Mouse (Mus musculus): ENCODE data around the gene Grk1. TPM values are rescaled to one million over a fixed set of nuclear protein-coding genes. Genes with fewer than 3 reads are reported as not detected.

The Grk1 gene
- total RNA-seq, 2 experiments from 2014 or later: 0.02 to 0.05 TPM

DNA sequence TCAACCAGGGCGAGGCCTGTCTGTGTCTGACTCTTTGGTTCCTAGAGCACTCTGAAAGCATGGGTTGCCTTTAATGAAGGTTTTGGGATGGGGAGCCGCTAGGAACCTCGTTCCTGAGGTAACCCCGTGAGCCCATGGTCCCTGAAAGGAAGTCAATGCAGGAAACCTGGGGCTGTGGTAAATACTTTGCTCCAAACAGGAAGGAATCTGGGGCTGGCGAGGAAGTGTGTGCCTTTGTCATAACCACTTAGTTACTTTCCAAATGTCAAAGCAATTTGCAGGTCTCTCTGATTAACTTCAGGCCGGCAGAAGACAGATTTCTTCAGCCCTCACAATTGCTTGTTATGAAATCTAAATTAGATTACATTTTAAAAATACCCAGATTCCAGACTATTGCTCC lies 22.5 kb downstream of the Grk1 start:
- intact Hi-C loops (cut with DNase I): no loop called here
- DNase-seq: no peak

DNA sequence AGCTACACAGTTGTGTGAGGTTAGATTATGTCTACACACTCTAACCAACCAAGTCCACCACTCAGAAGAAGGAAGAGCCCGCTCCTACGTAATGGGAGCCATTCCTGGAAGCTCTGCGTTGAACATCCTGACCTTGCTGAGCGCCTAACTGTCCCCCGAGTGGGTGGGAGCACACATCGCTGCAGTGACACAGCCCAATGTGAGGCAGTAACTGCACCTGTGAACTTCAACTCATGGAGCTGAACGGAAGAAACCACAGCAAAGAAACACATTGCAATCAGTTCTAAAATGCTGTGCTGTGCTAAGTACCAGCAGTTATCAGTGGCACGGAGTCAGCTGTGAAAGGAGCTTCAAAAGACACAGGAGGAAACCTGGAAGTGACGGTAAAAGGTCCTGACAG lies 23.3 kb downstream of the Grk1 start:
- DNase-seq: no peak
- intact Hi-C loops (cut with DNase I): no loop called here

DNA sequence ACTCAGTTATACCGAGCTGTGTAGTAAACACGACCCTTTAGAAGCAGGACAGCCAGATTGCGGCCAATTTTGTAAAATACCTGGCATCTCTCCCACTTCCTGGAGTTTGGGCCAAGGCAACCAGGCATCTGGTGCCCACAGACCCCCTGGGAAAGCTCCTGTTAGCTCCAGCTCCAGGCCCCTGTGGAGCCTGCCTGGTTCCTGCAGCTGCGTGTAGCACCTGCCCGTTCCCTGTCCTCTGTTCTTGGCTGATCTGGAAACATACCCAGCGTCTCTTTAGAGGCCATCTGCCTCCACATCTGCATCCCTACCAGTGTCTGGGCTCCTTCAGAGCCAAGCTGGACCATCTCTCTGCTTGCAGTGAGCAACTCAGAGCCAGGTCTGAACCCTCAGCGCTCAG lies 25.5 kb downstream of the Grk1 start:
- DNase-seq: no peak
- intact Hi-C loops (cut with DNase I): no loop called here

DNA sequence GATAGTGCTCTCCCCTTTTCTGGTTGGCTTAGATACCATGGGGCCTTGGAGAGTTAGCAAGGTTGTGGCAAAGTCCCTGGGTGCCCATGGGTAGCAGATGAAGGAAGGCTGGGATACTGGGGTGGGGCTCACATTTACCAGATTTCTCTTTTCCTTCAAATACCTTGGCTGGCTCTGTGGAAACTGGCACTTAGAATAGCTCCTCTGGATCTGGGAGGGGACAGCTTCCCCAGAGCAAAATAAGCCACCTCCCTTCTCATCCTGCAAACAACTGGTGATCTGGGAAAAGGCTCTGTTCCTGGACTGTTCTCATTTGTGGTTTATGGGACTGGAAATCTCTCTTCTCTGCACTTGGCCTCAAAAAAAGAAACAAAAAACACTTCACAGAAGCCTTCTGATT lies 26.0 kb downstream of the Grk1 start:
- DNase-seq: no peak
- intact Hi-C loops (cut with DNase I): no loop called here

DNA sequence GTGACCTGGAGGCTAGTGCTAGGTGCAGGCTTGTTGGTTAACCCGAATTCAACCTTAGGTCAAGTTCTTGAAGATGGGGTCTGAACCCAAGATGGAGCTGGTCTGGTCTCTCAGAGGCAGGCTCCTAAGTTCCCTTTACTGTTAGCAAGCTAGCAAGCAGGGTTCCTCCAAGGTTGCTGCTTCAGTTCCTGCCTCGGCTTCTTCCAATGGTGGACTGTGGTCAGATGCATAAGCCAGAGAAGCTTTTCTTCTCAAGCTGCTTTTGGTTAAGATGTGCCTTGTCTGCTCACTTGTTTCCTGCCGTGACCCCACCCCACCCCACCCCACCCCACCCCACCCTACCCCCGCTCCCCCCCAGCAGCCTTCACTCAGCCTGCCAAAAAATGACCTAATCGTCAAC lies 28.2 kb downstream of the Grk1 start:
- intact Hi-C loops (cut with DNase I): no loop called here
- DNase-seq: no peak

DNA sequence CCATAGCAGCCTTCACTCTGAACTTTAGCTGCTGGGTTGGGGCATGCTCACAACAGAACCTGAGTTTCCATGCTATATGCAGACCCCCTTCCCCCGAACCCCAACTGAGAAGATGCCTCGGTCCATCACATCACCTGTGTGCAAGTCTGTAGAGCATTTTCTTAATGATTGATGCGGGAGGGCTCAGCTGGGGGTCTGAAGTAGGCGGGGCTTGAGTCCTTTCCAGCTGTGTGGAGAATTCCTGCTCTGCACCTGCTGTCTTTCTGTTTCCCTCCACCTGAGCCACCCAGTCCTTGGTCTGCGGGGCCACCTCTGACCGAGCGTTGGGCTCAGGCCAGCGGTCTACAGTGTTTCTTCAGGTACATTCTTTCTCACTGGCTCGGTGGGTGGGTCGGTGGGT lies 30.0 kb downstream of the Grk1 start, which contains the start of gene Tmem255b:
Gene Tmem255b (plus strand): TSS at position 301 of the 400 bp plus-strand sequence.
- intact Hi-C loops (cut with DNase I): no loop called here
- no peak for DNase-seq

DNA sequence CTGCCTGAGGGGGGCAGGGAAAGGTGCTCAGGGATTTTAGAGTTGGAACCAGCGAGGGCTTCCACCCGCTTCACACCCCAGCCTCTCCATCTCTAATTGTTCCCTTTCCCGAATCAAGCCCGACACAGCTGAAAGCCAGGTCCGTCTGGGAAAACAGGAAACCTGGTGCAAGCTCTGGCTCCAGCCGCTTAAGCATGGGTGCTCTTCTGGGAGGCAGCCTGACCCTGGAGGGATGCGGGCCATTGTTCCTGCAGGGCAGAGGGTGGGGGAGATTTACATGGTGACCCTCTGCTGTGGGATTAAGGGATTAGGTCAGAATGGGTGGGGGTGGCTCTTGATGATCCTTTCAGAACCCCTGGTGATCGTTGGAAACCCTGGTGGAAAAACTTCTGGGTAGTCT lies 31.2 kb downstream of the Grk1 start:
- DNase-seq: peak in 1 of 2 experiments; percentile 26
- intact Hi-C loops (cut with DNase I): no loop called here

DNA sequence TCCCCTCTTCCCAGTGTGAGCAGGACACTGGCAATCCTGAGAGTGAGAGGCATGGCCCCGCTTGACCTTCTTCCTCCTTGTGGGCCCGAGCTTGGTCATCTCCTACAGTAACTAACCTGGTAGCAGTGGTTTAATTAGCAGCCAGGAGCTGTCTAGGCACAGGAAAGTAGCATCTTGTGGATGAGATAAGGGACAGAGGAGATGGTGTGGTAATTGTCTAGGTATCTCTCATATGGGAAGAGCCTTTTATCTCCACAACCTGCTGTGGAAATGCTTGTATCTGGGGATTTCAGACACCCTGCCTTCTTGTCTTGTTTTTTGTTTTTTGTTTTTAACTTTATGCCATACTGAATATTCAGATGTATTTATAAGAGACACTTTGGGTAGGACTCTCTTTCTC lies 32.6 kb downstream of the Grk1 start:
- no peak for DNase-seq
- intact Hi-C loops (cut with DNase I): no loop called here

DNA sequence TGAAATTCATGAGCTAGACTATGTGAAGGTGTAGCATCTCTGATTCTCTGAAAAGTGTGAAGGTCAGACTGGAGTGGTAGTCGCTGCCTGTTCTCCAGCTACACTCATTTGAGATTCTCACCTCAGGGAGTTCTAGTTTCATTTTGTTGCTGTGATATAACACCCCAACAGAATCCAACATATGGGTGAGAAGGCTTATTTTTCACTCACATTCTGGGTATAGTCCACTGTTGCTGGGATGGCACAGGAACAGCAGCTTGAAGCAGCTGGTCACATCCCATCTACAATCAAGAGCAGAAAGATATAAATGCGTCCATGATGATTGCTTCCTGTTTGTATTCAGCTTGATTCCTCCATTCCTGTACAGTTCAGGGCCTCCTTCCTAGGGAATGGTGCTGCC lies 37.3 kb downstream of the Grk1 start:
- DNase-seq: no peak
- intact Hi-C loops (cut with DNase I): no loop called here

DNA sequence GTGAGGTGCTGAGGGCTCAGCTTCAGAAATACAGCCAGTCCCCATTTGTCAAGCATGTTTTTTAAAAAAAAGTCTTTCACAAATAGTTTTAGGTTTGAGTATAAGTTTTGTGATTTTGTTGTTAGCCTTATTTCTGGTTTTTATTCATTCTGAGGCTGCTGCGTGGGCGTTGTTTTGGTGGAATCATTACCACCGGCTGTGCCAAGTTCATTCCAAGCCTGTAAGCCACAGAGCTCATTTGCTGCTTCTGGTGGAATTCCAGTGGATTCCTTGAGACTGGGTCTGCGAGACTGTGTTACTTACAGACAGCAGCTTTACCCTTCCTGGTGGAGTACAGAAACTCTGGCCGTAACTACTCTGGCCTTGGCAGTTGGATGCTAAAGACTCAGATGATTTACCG lies 41.6 kb downstream of the Grk1 start:
- no peak for DNase-seq
- intact Hi-C loops (cut with DNase I): no loop called here

DNA sequence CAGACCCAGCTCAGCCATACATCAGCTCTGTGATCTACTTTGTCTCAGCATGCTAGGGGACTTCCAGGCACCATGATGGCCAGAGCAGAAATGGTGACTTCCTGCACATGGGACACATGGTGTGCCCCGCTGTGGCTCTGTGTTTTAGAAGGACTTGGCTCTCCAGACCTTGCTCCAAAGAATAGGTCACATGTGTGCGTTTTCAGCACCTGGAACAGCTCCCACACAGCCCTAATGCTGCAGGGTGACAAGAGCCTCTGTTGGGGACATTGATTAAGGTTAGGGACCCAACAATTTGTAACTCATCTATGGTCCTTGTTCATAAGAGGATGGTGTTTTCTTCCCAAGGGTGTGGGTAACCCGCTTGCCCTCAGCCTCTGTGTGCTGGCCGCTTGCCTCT lies 43.3 kb downstream of the Grk1 start:
- intact Hi-C loops (cut with DNase I): no loop called here
- peak; percentile 31 to 61 for DNase-seq

DNA sequence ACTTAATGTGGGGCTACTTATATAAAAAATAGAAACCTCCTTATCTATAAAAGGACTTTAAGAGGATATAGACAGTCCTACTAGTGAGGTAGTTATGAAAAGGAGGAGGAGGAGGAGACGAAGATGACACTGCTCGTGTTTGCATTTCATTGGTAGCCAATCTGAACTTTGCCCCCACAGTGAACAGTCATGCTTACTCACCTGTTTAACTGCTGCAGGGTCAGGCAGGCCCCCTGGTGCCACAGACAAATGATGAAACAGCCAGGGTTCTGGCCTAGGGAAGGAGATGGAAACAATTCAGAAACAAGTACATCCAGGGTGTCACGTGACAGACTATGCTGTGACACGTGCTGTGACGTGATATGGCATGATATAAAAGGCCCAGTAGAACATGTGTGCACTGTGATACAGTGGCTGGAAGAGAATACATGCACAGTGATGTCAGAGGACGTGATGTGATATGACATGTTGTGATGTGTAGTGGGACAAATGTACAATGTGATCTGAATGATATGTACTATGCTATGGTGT lies 46.9 kb downstream of the Grk1 start:
- no peak for DNase-seq
- intact Hi-C loops (cut with DNase I): no loop called here

DNA sequence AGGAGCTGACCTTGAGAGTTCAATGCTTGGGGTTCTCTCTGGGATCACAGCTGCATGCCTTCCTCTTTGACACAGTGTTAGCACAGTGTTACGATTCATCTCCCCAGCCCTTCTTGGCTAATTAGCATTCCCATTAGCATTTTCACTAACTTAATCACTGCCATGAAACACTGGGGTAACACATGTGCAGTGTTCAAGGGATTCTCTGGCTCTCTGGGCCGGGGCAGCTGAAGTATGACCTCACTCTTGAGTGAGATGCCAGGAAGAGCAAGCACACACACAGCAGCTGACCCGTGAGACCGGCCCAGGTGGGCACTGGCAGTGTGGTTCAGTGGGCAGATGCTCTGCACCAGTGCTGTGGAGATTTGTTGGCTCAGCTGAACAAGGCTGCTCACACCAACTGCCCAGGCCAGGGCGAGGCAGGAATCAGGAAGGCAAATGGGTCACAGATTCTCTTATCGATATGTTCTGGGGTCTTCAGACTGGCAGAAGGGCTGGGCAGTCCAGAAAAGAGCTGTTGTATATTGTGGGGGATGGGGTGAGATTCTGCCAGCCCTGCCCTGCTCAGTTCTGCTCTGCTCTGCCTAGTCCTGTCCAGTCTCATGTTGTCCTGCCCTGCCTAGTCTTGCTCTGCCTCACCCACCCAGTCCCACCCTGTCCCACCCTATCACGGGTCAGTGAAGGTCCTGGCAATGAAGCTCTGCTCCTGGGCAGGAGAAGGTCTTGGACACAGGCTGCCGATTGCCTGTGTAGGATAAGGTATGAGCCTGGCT lies 49.6 kb downstream of the Grk1 start:
- DNase-seq: no peak
- intact Hi-C loops (cut with DNase I): loop anchor here (2.0 kb wide), 1 partner anchor 94 kb away; no protein-coding TSS in a partner anchor

DNA sequence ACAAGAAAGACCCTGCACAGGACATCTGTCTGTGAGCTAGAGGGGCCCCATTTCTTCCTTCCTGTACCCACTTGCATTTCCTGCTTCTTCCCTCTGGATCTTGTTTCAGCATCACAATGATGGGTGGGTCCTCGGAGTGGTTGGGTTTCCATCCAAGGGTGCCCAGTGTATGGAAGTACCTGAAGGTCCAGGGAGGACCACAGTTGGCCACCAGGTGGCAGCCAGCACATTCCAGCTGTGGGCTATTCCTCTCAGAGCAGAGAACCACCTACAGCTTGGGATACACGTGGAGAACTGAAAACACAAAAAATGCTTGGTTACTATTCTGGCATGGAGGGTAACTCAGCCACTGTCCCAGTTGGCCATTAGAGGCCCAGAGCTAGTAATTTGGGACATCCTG lies 50.4 kb downstream of the Grk1 start:
- peak; percentile 69 to 77 for DNase-seq
- intact Hi-C loops (cut with DNase I): loop anchor here (2.0 kb wide), 1 partner anchor 94 kb away; no protein-coding TSS in a partner anchor

DNA sequence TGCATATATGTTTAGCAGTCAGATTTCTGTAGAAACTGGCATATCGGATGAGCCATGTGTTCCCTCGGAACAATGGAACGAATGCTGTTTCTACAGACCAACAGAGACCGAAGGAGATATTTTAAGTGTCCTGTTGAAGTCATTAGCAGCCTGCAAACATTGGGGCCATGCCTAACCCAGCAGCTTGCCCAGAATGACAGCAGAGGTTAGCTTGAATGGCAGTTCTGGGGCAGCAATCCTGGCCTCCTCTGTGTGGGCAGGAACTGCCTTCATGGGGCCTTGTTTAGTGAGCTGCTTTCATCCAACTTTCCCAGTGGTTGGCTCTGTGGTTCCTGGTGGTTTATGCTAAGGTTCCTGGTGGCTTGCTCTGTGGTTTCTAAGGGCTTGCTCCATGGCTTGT lies 54.5 kb downstream of the Grk1 start:
- intact Hi-C loops (cut with DNase I): no loop called here
- no peak for DNase-seq

DNA sequence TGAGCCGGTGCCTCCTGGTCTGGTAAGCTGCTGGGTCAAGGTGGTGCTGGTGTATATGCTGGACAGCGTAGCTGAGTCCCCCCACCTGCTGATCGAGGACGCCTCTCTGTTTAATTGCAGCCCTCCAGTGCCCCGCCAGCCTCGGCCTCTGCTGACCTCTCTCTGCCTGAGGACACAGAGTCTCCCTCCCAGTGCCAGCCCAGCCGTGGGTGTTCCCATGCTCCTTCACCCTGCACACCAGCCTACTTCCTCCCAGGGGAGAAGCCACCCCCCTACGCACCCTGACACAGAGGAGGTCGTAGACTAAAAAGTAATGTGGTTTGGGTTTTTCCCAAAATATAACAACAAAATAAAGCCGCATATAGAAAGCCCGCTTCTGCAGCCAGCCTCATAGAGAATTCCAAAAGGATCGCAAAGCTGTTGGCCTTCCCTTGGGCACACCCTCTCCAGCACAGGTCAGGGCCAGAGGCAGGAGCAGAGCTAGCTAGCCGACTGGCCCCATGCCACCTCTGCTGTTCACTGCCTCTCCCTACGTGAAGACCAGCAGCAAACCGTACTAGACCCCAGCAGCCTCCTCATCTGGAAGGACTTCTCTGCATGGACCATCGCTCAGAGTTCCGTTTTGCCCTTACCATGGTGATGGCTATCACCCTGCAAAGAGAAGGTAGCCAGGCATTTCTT lies 56.3 kb downstream of the Grk1 start:
- peak in 1 of 2 experiments; percentile 13 for DNase-seq
- intact Hi-C loops (cut with DNase I): no loop called here

DNA sequence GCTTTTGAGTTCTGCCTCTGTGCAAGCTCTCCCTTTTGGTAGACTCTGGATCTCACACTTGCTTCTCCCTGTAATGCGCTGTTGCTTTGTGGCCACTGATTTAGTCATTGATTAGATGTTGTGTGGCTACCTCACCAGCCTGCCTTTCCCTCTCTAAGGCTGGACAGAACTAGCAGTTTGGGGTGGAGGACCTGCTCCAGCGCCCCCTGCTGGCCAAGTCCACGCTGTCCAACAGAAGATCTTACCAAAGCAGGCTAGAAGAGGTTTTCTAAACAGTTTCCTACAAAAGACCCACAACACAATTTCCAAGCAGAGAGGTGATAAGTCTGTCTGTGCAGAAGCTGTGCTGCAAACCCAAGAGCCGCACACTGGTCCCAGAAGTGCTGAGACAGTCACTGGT lies 57.0 kb downstream of the Grk1 start:
- DNase-seq: peak; percentile 82 to 87
- intact Hi-C loops (cut with DNase I): loop anchor here (1.0 kb wide), 1 partner anchor 49 kb away; no protein-coding TSS in a partner anchor

DNA sequence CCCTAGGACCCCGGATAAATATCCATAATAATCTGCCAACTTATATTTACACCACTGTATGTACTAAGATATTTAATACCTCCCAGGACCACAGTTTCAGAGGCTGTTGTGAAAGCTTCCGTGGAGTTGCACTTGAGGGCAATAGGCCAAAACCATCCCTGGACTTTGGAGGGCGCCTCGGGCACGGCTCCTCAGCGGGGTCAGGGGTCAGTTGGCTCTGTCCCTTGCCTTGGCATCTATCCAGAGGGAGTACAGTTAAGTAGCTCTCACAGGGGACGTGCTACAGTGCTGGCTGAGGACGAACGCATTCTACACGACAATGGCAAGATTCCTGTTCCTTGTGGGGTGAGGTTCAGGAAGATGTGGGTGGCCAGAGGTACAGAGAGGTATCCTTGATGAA lies 57.5 kb downstream of the Grk1 start:
- intact Hi-C loops (cut with DNase I): loop anchor here (1.0 kb wide), 1 partner anchor 49 kb away; no protein-coding TSS in a partner anchor
- peak; percentile 49 to 53 for DNase-seq

DNA sequence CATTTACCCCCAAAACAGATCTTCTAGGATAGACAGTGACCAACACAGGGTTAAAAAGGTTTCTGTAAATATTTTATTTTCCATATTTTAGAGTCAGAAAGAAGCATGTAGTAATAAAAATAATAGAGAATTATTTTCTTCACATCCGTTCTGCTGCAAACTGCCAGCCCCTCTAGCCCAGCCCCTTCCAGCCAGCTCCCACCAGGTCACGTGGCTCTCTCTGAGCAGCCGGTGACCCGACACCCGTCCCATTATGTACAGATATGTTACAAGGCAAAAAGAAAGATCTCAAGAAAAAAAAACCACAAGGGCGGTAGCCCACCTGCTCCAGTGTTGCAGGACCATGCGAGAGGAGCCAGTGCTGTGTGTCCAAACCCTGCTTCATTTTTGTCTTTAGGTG lies 60.4 kb downstream of the Grk1 start:
- no peak for DNase-seq

DNA sequence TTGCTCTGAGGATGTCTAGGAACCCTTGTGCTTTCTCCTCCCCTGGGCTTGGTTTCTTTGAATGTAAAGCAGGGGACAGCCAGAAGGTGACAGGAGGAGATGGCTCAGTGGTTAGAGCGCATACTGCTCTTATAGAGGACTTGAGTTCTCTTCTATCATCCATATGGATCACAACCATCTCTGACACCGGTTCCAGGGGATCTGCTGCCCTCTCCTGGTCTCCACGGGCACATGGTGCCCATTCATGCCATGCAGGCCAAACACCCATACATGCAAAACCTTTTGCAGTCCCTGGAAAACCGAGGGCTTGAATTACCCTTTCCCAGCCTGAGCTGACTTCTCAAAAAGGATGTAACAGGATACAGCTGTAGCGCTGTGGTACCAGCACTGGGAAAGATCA lies 62.1 kb downstream of the Grk1 start:
- DNase-seq: no peak

More for the DNA sequence above, 60.4 kb downstream of the Grk1 start:
- intact Hi-C loops (cut with DNase I): no loop called here

DNA sequence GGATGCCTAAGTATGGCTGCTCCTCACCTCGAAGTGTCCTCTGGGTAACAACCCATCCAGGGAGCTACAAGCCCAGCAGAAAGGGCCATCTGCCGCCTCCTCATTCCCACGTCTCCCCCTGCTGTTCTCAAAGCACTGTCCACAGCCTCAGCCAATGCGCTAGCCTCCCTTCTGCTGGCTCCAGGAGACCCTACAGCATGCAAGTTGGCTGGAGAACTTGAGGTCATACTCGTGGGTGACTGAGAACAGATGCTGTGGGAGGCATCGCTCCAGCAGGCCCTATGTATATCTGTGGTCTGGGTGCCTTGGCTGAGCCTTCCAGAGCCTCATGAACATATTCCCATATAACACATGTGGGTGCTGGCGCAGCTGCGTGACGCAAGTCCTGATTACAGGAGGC lies 63.9 kb downstream of the Grk1 start:
- intact Hi-C loops (cut with DNase I): no loop called here
- DNase-seq: no peak

More for the DNA sequence above, 62.1 kb downstream of the Grk1 start:
- intact Hi-C loops (cut with DNase I): no loop called here

DNA sequence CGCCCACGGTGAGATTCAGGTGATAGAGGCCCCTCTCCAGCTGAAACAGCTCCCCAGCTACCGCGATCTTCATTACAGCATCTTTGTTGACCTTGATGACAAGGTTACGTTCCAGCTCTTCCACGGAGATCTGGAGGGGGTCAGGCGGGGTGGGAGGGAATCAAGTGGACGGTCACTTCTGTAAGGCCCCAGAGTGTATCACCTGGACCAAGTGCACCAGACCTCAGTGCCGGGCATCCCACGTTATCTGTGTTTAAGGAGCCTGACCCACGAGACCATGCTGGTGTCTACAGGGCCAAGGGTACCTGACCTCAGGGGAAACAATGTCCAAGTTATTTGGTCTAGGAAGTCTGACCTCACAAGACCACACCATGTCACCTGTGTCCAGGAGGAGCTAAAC lies 66.6 kb downstream of the Grk1 start:
- intact Hi-C loops (cut with DNase I): no loop called here
- DNase-seq: no peak
